9 mouse cellular contexts compared by ENCODE assay signal in genomic region chr19:53556841-53557240, GRCm38 (mm10). TPM values are rescaled to one million over a fixed set of nuclear protein-coding genes. Genes with fewer than 3 reads are reported as not detected.
DNase-seq lines count a peak whose midpoint lies in the region; ATAC-seq and TF ChIP-seq lines count a peak whose summit lies in the region.
"Had no signal": no experiment of that assay in that cellular context is flagged by ENCODE, and none has a peak within 500 bp of the region (broad histone marks: within the 10 kb centered on the region; RNA-seq: fewer than 3 reads in every experiment).

No protein-coding gene starts in this region.

- no peaks in the 10 kb centered on the region for H3K79me2 ChIP-seq in myocyte (ENCODE audit: control insufficient read depth, insufficient read depth)

- TF ChIP-seq POLR2A in myocyte (IDR thresholded peaks at IDR 0.05; ENCODE audit: insufficient read length, low read depth), result no peak

- WGBS in kidney, postnatal 0 days, result 24% methylated on average over 6 of the region's 6 CpGs
- 31% methylated on average over 6 of the region's 6 CpGs for WGBS in embryonic facial prominence, embryonic 11.5 days
- 33% methylated on average over 6 of the region's 6 CpGs for WGBS in hindbrain, embryonic 16.5 days

- H3K36me3 ChIP-seq in kidney, postnatal 0 days (ENCODE audit: insufficient read depth, low read length), result no peaks in the 10 kb centered on the region
- no peaks in the 10 kb centered on the region for H3K36me3 ChIP-seq in embryonic facial prominence, embryonic 11.5 days (replicated peaks; ENCODE audit: control insufficient read depth, insufficient read depth, low read depth, low read length)
- H3K36me3 ChIP-seq in hindbrain, embryonic 16.5 days (ENCODE audit: control insufficient read depth, insufficient read depth, low read length), result no peaks in the 10 kb centered on the region
- no peaks in the 10 kb centered on the region for H3K36me3 ChIP-seq in myocyte (ENCODE audit: control insufficient read depth, insufficient read depth)

- no peaks in the 10 kb centered on the region for H3K9me3 ChIP-seq in kidney, postnatal 0 days (replicated peaks; ENCODE audit: low read length)
- no peaks in the 10 kb centered on the region for H3K9me3 ChIP-seq in embryonic facial prominence, embryonic 11.5 days (replicated peaks; ENCODE audit: control insufficient read depth, low read length)
- no peaks in the 10 kb centered on the region for H3K9me3 ChIP-seq in hindbrain, embryonic 16.5 days (ENCODE audit: control insufficient read depth, low read length)

- H3K4me1 ChIP-seq in kidney, postnatal 0 days (replicated peaks; ENCODE audit: insufficient read depth, low read length), result peaks cover 13% of the 10 kb centered on the region; the same call in 1 of the 2 replicates
- H3K4me1 ChIP-seq in embryonic facial prominence, embryonic 11.5 days (ENCODE audit: control insufficient read depth, insufficient read depth, low read length), result peaks cover 5% of the 10 kb centered on the region
- peaks cover 3% of the 10 kb centered on the region; the same call in 1 of the 2 replicates for H3K4me1 ChIP-seq in hindbrain, embryonic 16.5 days (ENCODE audit: control insufficient read depth, insufficient read depth, low read depth, low read length)

- no peak overlapping the region for H3ac ChIP-seq in myocyte (ENCODE audit: control insufficient read depth, insufficient read length)

- no peak overlapping the region for H3K27ac ChIP-seq in kidney, postnatal 0 days
- no peak overlapping the region for H3K27ac ChIP-seq in embryonic facial prominence, embryonic 11.5 days (replicated peaks; ENCODE audit: low read depth, low read length)
- no peak overlapping the region for H3K27ac ChIP-seq in hindbrain, embryonic 16.5 days (ENCODE audit: low read depth, low read length)

- H3K27me3 ChIP-seq in kidney, postnatal 0 days (ENCODE audit: insufficient read depth, low read length), result no peaks in the 10 kb centered on the region
- no peaks in the 10 kb centered on the region for H3K27me3 ChIP-seq in embryonic facial prominence, embryonic 11.5 days (ENCODE audit: control insufficient read depth, insufficient read depth, low read length)
- no peaks in the 10 kb centered on the region for H3K27me3 ChIP-seq in hindbrain, embryonic 16.5 days (replicated peaks; ENCODE audit: control insufficient read depth, insufficient read depth, low read length)
- H3K27me3 ChIP-seq in myocyte (ENCODE audit: control insufficient read depth, insufficient read depth, insufficient read length), result no peaks in the 10 kb centered on the region

- H3K9ac ChIP-seq in kidney, postnatal 0 days (ENCODE audit: low read depth, low read length), result peak overlapping the region; percentile 10; the same call in 1 of the 2 replicates
- no peak overlapping the region for H3K9ac ChIP-seq in embryonic facial prominence, embryonic 11.5 days (replicated peaks; ENCODE audit: low read length)
- H3K9ac ChIP-seq in hindbrain, embryonic 16.5 days (ENCODE audit: low read depth, low read length), result no peak overlapping the region

- no peak overlapping the region for H3K4me3 ChIP-seq in kidney, postnatal 0 days (replicated peaks; ENCODE audit: low read depth, low read length)
- H3K4me3 ChIP-seq in embryonic facial prominence, embryonic 11.5 days (ENCODE audit: low read depth, low read length), result no peak overlapping the region
- H3K4me3 ChIP-seq in hindbrain, embryonic 16.5 days (ENCODE audit: low read length), result no peak overlapping the region
- no peak overlapping the region for H3K4me3 ChIP-seq in myocyte

- H3K4me2 ChIP-seq in kidney, postnatal 0 days (ENCODE audit: low read length), result peak overlapping the region; percentile 48
- peak overlapping the region; percentile 32; the same call in 1 of the 2 replicates for H3K4me2 ChIP-seq in embryonic facial prominence, embryonic 11.5 days (ENCODE audit: low read depth, low read length)
- H3K4me2 ChIP-seq in hindbrain, embryonic 16.5 days (ENCODE audit: low read length), result peak overlapping the region; percentile 37
- H3K4me2 ChIP-seq in myocyte (ENCODE audit: low read depth), result peak overlapping the region; percentile 69

- ATAC-seq in kidney, postnatal 0 days (replicated peaks; ENCODE audit: low FRiP score, low read depth), result no peak
- no peak for ATAC-seq in embryonic facial prominence, embryonic 11.5 days (replicated peaks; ENCODE audit: insufficient number of reproducible peaks, low FRiP score, low TSS enrichment, low read depth)
- ATAC-seq in hindbrain, embryonic 16.5 days, result no peak

- no peak for DNase-seq in kidney, postnatal 0 days (ENCODE audit: low spot score)
- DNase-seq in kidney, postnatal 4 days, result no peak
- no peak for DNase-seq in embryonic facial prominence, embryonic 11.5 days (ENCODE audit: low spot score)
- DNase-seq in cerebellum, adult 9-11 months, result no peak
- no peak for DNase-seq in T-cell, adult 2 months (ENCODE audit: low spot score)
- DNase-seq in right cerebral cortex, postnatal 36 days (ENCODE audit: low spot score in 2 of 2), result no peak
- DNase-seq: right cerebral cortex, postnatal 4 days had no signal

- 0 out of 2 replicates have a peak, but pooled peaks have one; percentile 1 for TF ChIP-seq CTCF in kidney, postnatal 0 days (IDR thresholded peaks at IDR 0.05; ENCODE audit: low read depth)

TF ChIP-seq in myocyte, 11 proteins besides CTCF, POLR2A, EP300 and RAD21:
- TF ChIP-seq MAX (IDR thresholded peaks at IDR 0.05; ENCODE audit: low read depth), result no peak
- no peak for TF ChIP-seq E2F4 (IDR thresholded peaks at IDR 0.05; ENCODE audit: insufficient read depth)
- TF ChIP-seq CEBPB (IDR thresholded peaks at IDR 0.05; ENCODE audit: insufficient read depth, poor library complexity, severe bottlenecking), result no peak
- TF ChIP-seq MYOG (IDR thresholded peaks at IDR 0.05; ENCODE audit: control insufficient read depth in 1 of 3, insufficient read depth in 1 of 3, insufficient read length in 2 of 3, low read depth in 2 of 3), result no peak
- TF ChIP-seq TCF12 (IDR thresholded peaks at IDR 0.05; ENCODE audit: insufficient read depth, poor library complexity, severe bottlenecking), result no peak
- TF ChIP-seq MYOD1 (IDR thresholded peaks at IDR 0.05; ENCODE audit: control insufficient read depth in 1 of 3, insufficient read length in 2 of 3, low read depth in 2 of 3), result no peak
- no peak for TF ChIP-seq TCF3 (IDR thresholded peaks at IDR 0.05; ENCODE audit: insufficient read length, low read depth)
- no peak for TF ChIP-seq USF1 (IDR thresholded peaks at IDR 0.05; ENCODE audit: low read depth)
- no peak for TF ChIP-seq REST (IDR thresholded peaks at IDR 0.05; ENCODE audit: insufficient read depth, insufficient read length)

RNA-seq across cellular contexts. Expression of gene Dusp5, which starts 27.9 kb away (rescaled TPM):
- polyA plus RNA-seq in kidney, postnatal 0 days (2015; fragmentation: Nextera tagmentation; extraction: Ambion mirVana), result 8.1 and 8.7 TPM in 2 replicates
- polyA plus RNA-seq in embryonic facial prominence, embryonic 11.5 days (2014; fragmentation: Nextera tagmentation; extraction: Ambion mirVana), result 4.2 and 5.1 TPM in 2 replicates
- 7.6 and 8.2 TPM in 2 replicates for polyA plus RNA-seq in hindbrain, embryonic 16.5 days (2015; fragmentation: Nextera tagmentation; extraction: Ambion mirVana)
- polyA plus RNA-seq in myocyte (2012; fragmentation: generic; extraction: Trizol), result 4.5 TPM

RNA-seq across cellular contexts. Expression of gene Nutf2-ps1, which starts 32.0 kb away (rescaled TPM):
- 287 TPM in 2 replicates for polyA plus RNA-seq in kidney, postnatal 0 days (2015; fragmentation: Nextera tagmentation; extraction: Ambion mirVana)
- 507 and 549 TPM in 2 replicates for polyA plus RNA-seq in embryonic facial prominence, embryonic 11.5 days (2014; fragmentation: Nextera tagmentation; extraction: Ambion mirVana)
- 206 and 244 TPM in 2 replicates for polyA plus RNA-seq in hindbrain, embryonic 16.5 days (2015; fragmentation: Nextera tagmentation; extraction: Ambion mirVana)
- 34.3 TPM for polyA plus RNA-seq in myocyte (2012; fragmentation: generic; extraction: Trizol)

RNA-seq across cellular contexts. Expression of gene Smc3, which starts 43.4 kb away (rescaled TPM):
- polyA plus RNA-seq in kidney, postnatal 0 days (2015; fragmentation: Nextera tagmentation; extraction: Ambion mirVana), result 49.8 and 53.8 TPM in 2 replicates
- polyA plus RNA-seq in embryonic facial prominence, embryonic 11.5 days (2014; fragmentation: Nextera tagmentation; extraction: Ambion mirVana), result 88.7 and 103 TPM in 2 replicates
- polyA plus RNA-seq in hindbrain, embryonic 16.5 days (2015; fragmentation: Nextera tagmentation; extraction: Ambion mirVana), result 49.9 and 50.0 TPM in 2 replicates
- polyA plus RNA-seq in myocyte (2012; fragmentation: generic; extraction: Trizol), result 6.5 TPM
